In genomic region chr2:101905534-101906378, GRCm38 (mm10) we compare ENCODE assay signal across 8 mouse cellular contexts. TPM values are rescaled to one million over a fixed set of nuclear protein-coding genes. Genes with fewer than 3 reads are reported as not detected.
DNase-seq lines count a peak whose midpoint lies in the region; ATAC-seq lines count a peak whose summit lies in the region.

No protein-coding gene starts in this region.

- peak; percentile 80 for ATAC-seq in forebrain, embryonic 13.5 days
- ATAC-seq in liver, embryonic 15.5 days (ENCODE audit: insufficient read depth) = peak; percentile 53; the same call in 1 of the 2 replicates
- ATAC-seq in neural tube, embryonic 13.5 days (ENCODE audit: low read depth) = peak; percentile 80

- intact Hi-C loops in heart, postnatal 10 days (cut with DNase I) = loop anchor here (1.0 to 5.0 kb wide), 6 partner anchors 127 to 548 kb away; no protein-coding TSS in a partner anchor

- peak overlapping the region; percentile 44 for H3K4me2 ChIP-seq in forebrain, embryonic 13.5 days
- peak overlapping the region; percentile 48 for H3K4me2 ChIP-seq in liver, embryonic 15.5 days
- H3K4me2 ChIP-seq in neural tube, embryonic 13.5 days = peak overlapping the region; percentile 34

- H3K4me3 ChIP-seq in forebrain, embryonic 13.5 days = peak overlapping the region; percentile 12; the same call in 1 of the 2 replicates
- 0 out of 2 replicates have a peak overlapping the region, but pooled peaks have one; percentile 18 for H3K4me3 ChIP-seq in liver, embryonic 15.5 days (replicated peaks)
- no peak overlapping the region for H3K4me3 ChIP-seq in neural tube, embryonic 13.5 days

- H3K9ac ChIP-seq in forebrain, embryonic 13.5 days = peak overlapping the region; percentile 35
- H3K9ac ChIP-seq in liver, embryonic 15.5 days = no peak overlapping the region
- peak overlapping the region; percentile 62 for H3K9ac ChIP-seq in neural tube, embryonic 13.5 days

- peaks cover 13% of the 10 kb centered on the region; the same call in 1 of the 2 replicates for H3K36me3 ChIP-seq in forebrain, embryonic 13.5 days (ENCODE audit: poor library complexity, severe bottlenecking)
- H3K36me3 ChIP-seq in liver, embryonic 15.5 days (replicated peaks) = no peaks in the 10 kb centered on the region
- H3K36me3 ChIP-seq in neural tube, embryonic 13.5 days = peaks cover 12% of the 10 kb centered on the region

- peak overlapping the region; percentile 51; the same call in 1 of the 2 replicates for H3K27ac ChIP-seq in forebrain, embryonic 13.5 days
- no peak overlapping the region for H3K27ac ChIP-seq in liver, embryonic 15.5 days (replicated peaks)
- no peak overlapping the region for H3K27ac ChIP-seq in neural tube, embryonic 13.5 days (replicated peaks)

- H3K4me1 ChIP-seq in forebrain, embryonic 13.5 days = peaks cover 21% of the 10 kb centered on the region
- peaks cover 12% of the 10 kb centered on the region; the same call in 1 of the 2 replicates for H3K4me1 ChIP-seq in liver, embryonic 15.5 days (replicated peaks)
- H3K4me1 ChIP-seq in neural tube, embryonic 13.5 days (replicated peaks) = peaks cover 24% of the 10 kb centered on the region

- DNase-seq in CD8-positive naive resting alpha-beta T cell, adult 2 months (ENCODE audit: low read depth in 2 of 2, low spot score in 2 of 2) = peak; percentile 45 to 66
- peak; percentile 60 for DNase-seq in c-Kit-positive CD71-positive TER-119-negative erythroid progenitor cells, embryonic 14.5 days (ENCODE audit: low read depth)
- peak; percentile 87 to 88 for DNase-seq in heart, postnatal 10 days
- peak; percentile 89 to 91 for DNase-seq in kidney, postnatal 4 days
- DNase-seq in telencephalon, adult 2 months (ENCODE audit: low read depth, low spot score) = peak; percentile 65

- peaks cover 5% of the 10 kb centered on the region; the same call in 1 of the 2 replicates for H3K9me3 ChIP-seq in forebrain, embryonic 13.5 days (replicated peaks)
- H3K9me3 ChIP-seq in liver, embryonic 15.5 days (replicated peaks) = no peaks in the 10 kb centered on the region
- H3K9me3 ChIP-seq in neural tube, embryonic 13.5 days = 0 out of 2 replicates have a peak, but pooled peaks cover 6% of the 10 kb centered on the region

- H3K27me3 ChIP-seq in forebrain, embryonic 13.5 days = no peaks in the 10 kb centered on the region
- no peaks in the 10 kb centered on the region for H3K27me3 ChIP-seq in liver, embryonic 15.5 days
- no peaks in the 10 kb centered on the region for H3K27me3 ChIP-seq in neural tube, embryonic 13.5 days

- 17% methylated on average over 21 of the region's 21 CpGs for WGBS in forebrain, embryonic 13.5 days
- 26% methylated on average over 21 of the region's 21 CpGs for WGBS in liver, embryonic 15.5 days (ENCODE audit: insufficient replicate concordance)
- 23% methylated on average over 21 of the region's 21 CpGs for WGBS in neural tube, embryonic 13.5 days

RNA-seq across cellular contexts. Expression of gene Commd9, which starts 19.7 kb away (rescaled TPM):
- 86.8 and 91.1 TPM in 2 replicates for polyA plus RNA-seq in forebrain, embryonic 13.5 days (2015; fragmentation: Nextera tagmentation; extraction: Ambion mirVana)
- 10 to 100 TPM; 28.6 to 35.7 TPM for total RNA-seq in heart, postnatal 10 days (2021)
- polyA plus RNA-seq in liver, embryonic 15.5 days (2015; fragmentation: Nextera tagmentation; extraction: Ambion mirVana) = 23.4 and 23.7 TPM in 2 replicates
- 96.4 and 99.8 TPM in 2 replicates for polyA plus RNA-seq in neural tube, embryonic 13.5 days (2015; fragmentation: Nextera tagmentation; extraction: Ambion mirVana)

RNA-seq across cellular contexts. Expression of gene Prr5l, which starts 22.9 kb away (rescaled TPM):
- 8.7 and 11.6 TPM in 2 replicates for polyA plus RNA-seq in forebrain, embryonic 13.5 days (2015; fragmentation: Nextera tagmentation; extraction: Ambion mirVana)
- 1 to 10 TPM; 2.6 to 4.0 TPM for total RNA-seq in heart, postnatal 10 days (2021)
- polyA plus RNA-seq in liver, embryonic 15.5 days (2015; fragmentation: Nextera tagmentation; extraction: Ambion mirVana) = 3.9 and 4.7 TPM in 2 replicates
- 5.6 and 6.6 TPM in 2 replicates for polyA plus RNA-seq in neural tube, embryonic 13.5 days (2015; fragmentation: Nextera tagmentation; extraction: Ambion mirVana)
